Mouse (Mus musculus): ENCODE measurements at regions not wholly inside any gene's neighbourhood (a gene's known extent, or its start where the extent isn't known, plus 50 kb on each side); places are given as distances from the start of the nearest gene placed in this dataset.

DNA sequence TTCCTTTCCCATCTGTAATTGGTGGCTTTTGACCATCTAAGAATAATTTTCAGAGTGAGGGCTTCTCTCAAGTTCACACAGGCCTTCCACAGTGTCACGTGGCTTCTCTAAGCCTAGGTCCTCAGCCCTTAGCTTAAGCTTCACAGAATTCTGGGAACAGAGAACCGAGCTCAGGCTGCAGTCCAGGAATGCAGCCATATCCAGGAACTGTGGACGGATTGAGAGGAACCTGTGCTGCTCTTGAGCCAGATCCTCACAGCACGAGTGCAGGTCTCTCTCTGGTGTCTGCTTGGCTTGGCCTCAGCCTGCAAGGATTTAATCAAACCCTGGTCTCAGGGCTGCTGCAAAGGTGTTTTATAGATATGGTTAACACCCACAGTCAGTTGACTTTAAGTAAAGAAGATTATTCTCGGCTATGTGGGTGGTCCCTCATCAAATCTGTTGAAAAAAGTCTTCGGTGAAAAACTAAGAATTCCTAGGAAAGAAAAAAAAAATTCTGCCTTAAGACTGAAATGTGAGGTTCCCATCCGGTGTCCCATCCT is 127.8 kb downstream of the Mis18a start:
- TF ChIP-seq POLR2A (IDR thresholded peaks at IDR 0.05; ENCODE audit: borderline replicate concordance, extremely low read depth, insufficient read depth, insufficient read length, poor library complexity, severe bottlenecking): no peak
- no peak for TF ChIP-seq CTCF (IDR thresholded peaks at IDR 0.05; ENCODE audit: borderline replicate concordance, extremely low read depth, insufficient read depth, insufficient read length)

Data from brain, embryonic 14.5 days (tissue).